Mouse (Mus musculus) frontal cortex, adult (tissue): ENCODE data around the gene Nufip1.
"Not testable (repeated sequence)": the region's sequence is repeated elsewhere in the genome, so short reads cannot be mapped to it uniquely, and the experiment has no call there.

Experiments used
- ATAC-seq: cut with Nextera tagmentation; 2 replicates; pipeline ENCODE4 v1.9.2; 2017; ENCODE audit warnings: mild to moderate bottlenecking, moderate library complexity, mixed read lengths; ENCODE audit not compliant: low TSS enrichment

Nufip1 gene

GRCm38 (mm10) chr14:76145248-76145647, 34.6 kb downstream of the Nufip1 start:
- ATAC-seq = no peak

DNA sequence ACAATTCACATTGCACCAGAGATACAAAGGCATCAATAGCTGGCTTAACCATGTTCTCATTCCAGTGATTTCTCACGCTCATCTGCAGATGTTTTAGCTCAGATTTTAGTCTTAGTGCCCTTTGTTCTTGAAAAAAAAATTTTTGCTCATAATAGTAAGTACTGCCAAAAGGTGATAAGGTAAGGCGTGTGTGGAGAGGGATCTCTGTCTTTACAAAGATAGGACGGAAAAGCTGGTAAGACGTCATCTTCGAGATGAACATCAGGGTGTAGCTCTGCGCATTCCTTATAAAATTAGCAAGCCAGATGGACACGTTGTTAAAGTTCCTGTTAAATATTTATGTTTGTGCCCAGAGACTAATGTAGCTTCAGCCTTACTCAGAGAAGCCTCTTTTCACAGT, 35.2 kb downstream of the Nufip1 start:
- no peak for ATAC-seq

DNA sequence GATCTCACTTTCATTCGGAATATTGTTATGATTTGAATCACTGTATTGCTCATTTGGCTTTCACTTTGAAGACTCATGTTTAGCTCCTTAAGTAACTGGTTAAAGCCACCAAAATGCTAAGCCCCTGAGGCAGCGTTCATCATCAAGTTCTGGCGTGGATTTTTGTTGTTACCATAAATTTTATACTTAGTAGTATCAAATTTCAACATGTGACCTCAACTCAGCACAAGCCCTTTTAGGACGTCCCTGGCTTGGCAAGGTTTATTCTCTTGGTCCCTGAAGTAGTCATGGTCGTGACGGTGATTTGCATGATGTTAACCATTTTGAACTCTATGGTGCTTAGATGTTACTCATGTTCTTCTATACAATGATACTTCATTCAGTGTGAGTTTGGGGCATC, 36.4 kb downstream of the Nufip1 start:
- no peak for ATAC-seq

- no peak for ATAC-seq
These were observed 37.6 kb downstream of the Nufip1 start for GRCm38 (mm10) chr14:76148294-76148693.

DNA sequence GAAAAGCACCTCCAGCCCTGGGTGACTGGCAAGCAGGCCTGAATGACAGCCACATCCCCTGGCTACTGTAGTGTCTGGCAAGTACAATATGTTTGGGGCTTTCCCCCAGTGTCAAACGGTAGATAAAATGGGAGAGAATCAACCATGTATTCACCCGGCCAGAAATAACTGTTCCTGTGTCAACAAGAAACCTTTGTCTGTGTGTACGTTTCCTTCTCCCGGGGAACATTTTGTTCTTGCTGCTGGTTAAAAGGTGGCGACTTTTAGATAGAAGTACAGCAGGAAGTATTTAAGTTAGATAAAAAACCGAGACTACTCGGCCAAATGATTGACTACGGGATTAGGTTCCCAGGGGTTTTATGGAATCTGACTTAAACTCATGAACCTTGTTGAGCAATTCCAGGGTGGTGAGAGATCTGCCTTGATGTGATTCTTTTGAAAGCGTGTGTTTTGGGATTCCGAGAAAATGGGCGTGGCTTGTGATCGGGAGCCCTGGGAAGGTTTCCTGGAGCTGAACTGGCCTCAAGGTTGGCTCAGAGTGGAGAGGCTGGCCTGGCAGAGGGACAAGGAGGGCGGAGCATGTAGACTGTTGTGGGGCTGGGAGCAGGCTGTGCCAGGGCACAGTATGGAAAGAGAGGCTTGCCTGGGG, 39.0 kb downstream of the Nufip1 start:
- ATAC-seq = no peak

DNA sequence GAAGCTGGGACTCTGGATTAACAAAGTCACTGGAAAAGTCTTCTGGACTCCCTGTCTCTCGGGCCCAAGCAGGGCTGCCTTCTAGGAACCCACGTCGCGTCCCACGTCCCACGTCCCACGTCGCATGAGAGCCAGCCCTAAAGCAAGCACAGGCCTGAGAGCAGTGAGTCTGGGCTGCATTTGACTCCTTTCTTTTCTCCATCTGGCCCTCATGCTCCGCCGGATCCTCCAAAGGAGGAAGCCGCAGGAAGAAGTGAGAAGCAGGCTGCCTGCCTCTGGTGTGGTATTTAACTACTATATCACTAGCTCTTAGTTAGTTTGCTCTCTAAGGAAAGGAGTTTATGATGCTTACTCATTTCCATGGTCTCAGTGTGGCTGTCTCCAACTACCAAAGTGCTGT, 39.8 kb downstream of the Nufip1 start:
- ATAC-seq = no peak

- no peak for ATAC-seq
These were observed 40.3 kb downstream of the Nufip1 start for GRCm38 (mm10) chr14:76151011-76151410.

GRCm38 (mm10) chr14:76151820-76152161, 41.1 kb downstream of the Nufip1 start:
- no peak for ATAC-seq

DNA sequence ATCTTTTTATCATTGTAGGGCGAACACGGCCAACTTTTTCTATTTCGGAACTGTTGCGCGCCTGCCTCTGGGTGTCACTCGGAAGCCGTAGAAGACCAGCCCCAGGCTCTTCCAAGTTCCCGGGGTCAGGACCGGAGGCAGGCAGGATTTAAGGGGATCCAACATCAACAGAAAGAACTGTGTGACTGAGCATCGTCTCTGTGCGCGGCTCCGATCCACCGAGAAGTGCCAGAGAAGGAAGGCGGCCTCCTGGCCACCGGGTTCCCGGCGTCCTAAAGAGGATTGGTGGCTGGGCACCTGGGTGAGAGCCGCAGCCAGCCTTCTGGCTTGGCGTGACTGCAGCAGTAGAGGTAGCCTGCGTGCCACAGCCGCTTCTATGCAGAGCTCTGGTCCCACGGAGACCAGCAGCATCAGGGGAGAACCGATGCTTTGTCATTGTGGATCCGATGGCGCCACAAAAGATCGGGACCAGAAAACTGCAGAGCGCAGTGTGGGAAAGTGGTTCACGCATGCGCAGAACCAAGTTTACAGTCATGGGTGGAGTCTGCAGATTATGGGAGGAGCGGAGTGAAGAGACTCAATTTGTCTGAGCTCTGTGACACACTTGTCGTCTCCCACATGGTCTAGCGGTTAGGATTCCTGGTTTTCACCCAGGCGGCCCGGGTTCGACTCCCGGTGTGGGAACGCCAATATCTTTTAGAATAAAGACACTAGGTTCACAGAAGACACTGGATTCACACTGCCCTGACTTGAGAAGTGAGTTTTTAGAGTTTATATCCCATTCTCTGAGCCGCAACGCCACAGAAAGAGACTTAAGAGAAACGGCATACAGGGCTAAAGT, 41.7 kb downstream of the Nufip1 start:
- ATAC-seq = peak; percentile 88

- peak; percentile 3; the same call in 1 of the 2 replicates for ATAC-seq
These were observed 42.4 kb downstream of the Nufip1 start for GRCm38 (mm10) chr14:76153003-76153675.

DNA sequence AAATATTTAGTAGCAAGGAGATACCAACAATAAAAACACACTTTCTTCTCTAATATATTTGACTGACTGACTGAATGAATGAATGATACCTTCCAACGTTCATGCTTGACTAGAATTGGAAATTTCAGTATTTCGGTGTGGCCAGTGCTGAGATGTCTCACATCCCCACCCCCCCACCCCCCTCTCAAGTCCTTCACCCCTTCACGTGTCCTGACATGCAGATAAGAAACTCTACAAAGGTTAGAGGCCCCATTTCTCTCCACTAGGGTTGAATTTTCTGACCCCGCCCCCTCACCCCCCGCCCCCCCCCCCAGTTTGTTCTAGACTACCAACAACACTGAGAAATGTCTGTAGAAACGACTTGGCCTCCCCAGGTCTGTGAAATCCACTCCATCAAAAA, 43.1 kb downstream of the Nufip1 start:
- ATAC-seq = no peak

- no peak for ATAC-seq
These were observed 47.6 kb downstream of the Nufip1 start for GRCm38 (mm10) chr14:76158192-76158785.

DNA sequence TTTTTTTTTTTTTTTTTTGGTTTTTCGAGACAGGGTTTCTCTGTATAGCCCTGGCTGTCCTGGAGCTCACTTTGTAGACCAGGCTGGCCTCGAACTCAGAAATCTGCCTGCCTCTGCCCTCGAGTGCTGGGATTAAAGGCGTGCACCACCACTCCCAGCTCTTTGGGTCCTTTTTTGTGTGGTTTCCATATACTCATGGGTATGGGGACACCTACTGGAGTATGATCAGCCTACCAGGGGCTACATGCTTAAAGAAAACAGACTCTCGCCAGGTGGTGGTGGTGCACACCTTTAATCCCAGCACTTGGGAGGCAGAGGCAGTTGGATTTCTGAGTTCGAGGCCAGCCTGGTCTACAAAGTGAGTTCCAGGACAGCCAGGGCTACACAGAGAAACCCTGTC, 49.9 kb downstream of the Nufip1 start:
- not testable (repeated sequence) for ATAC-seq

DNA sequence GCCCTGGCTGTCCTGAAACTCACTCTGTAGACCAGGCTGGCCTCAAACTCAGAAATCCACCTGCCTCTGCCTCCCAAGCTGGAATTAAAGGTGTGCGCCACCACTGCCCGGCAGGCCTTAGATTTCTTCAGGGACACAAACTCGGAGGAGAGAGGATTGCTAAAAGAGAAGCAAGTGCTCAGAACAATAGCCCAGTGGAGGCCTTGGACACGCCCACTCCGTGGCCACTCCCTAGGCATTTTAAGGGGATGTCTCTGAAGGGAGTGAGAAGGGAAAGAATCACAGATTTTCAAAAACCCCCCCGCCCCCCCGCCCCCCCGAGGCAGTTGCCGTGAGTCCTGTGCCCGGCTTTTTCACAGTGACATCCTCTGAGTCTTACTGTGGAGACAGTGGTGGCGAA, 53.5 kb downstream of the Nufip1 start:
- ATAC-seq = no peak

DNA sequence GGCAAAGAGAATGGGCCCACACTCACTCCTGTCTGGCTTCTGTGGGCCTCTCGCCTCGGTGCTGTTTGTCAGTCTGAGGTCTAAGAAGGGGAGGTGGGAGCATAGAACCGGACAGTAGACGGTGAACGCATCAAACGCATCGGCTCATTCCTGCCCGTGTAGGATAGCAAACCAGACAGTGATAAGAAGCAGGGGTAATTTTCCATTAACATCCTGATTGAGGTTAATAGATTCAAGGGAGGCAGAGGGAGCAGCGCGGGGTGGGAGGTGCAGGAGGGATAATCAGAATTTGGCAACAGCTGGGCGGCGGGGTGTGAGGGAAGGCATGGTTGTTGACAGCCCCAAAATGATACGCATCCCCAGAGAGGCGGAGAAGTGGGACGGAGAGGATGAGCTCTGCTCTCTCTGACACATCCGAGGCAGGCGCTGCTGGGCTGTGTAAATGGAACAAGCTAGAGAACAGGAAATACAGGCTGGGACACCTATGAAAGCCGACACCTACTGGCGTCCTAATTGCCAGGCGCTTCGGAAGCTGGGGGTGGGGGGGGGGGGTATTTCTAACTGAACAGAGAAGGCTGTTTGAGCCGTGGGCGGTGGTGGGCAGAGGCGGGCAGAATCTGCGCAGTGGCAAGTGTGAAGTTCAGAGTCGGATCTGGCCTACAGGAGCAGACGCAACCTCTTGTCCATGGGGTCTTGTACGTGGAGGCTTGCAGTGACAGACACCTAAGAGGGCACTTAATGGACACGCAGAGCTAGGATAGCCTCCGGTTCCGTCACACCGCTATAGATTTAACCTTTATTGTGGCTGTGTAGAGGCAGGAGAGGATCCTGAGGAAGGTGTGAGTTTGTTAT, 54.4 kb downstream of the Nufip1 start:
- ATAC-seq = peak; percentile 91

- ATAC-seq = peak; percentile 27; the same call in 1 of the 2 replicates
These were observed 59.3 kb downstream of the Nufip1 start for GRCm38 (mm10) chr14:76169876-76170466.

GRCm38 (mm10) chr14:76171285-76171684, 60.6 kb downstream of the Nufip1 start:
- ATAC-seq = no peak

DNA sequence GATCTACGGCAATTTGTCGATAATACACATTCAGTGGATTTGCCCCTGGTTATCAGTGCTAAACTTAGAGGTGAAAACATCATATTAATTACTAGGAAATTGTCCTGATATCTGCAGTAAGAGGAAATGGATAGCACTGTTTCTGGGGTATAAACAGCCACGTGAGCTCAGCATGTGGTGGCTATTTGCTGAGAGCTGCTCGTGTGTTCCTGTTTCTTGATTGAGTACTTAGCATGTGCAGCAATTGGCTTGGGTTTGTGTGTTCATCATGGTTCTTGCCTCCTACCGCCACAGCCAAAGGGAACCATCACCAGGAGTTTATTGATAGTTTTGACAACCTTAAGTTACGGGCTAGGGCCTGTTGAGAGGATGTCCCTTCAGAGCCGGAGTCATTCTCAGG, 63.6 kb downstream of the Nufip1 start:
- ATAC-seq = no peak

GRCm38 (mm10) chr14:76175808-76176207, 65.1 kb downstream of the Nufip1 start:
- no peak for ATAC-seq

GRCm38 (mm10) chr14:76177230-76177629, 66.5 kb downstream of the Nufip1 start:
- no peak for ATAC-seq

- ATAC-seq = no peak
These were observed 67.8 kb downstream of the Nufip1 start for GRCm38 (mm10) chr14:76178447-76178846.
